Mouse (Mus musculus) hindbrain, embryonic 13.5 days (tissue): ENCODE measurements around the gene Ddx43. TPM values are rescaled to one million over a fixed set of nuclear protein-coding genes. Genes with fewer than 3 reads are reported as not detected.
"Not testable (repeated sequence)": the region's sequence is repeated elsewhere in the genome, so short reads cannot be mapped to it uniquely, and the experiment has no call there.

Source experiments
- ATAC-seq: fragments of 200-750 bp; cut with Nextera tagmentation; 2 replicates; pipeline ENCODE4 v1.8.0; 2017; ENCODE audit warnings: moderate TSS enrichment; ENCODE audit not compliant: low FRiP score
- H3K27ac ChIP-seq: fragments of 300-500 bp; sonication (generic); 2 replicates; pipeline ENCODE4 v1.5.1; 2015; ENCODE audit warnings: inconsistent platforms, mild to moderate bottlenecking, moderate library complexity
- H3K27me3 ChIP-seq: fragments of 300-500 bp; sonication (generic); 2 replicates; pipeline ENCODE4 v1.6.1; 2015; ENCODE audit warnings: mild to moderate bottlenecking, inconsistent platforms
- H3K36me3 ChIP-seq: fragments of 300-500 bp; sonication (generic); 2 replicates; pipeline ENCODE4 v1.6.1; 2015; ENCODE audit warnings: mild to moderate bottlenecking, inconsistent platforms
- H3K4me1 ChIP-seq: fragments of 300-500 bp; sonication (generic); replicated peaks from 2 replicates; pipeline ENCODE4 v1.6.1; 2015; ENCODE audit warnings: inconsistent platforms
- H3K4me2 ChIP-seq: fragments of 300-500 bp; sonication (generic); 2 replicates; pipeline ENCODE4 v1.6.1; 2015; ENCODE audit warnings: inconsistent platforms, mild to moderate bottlenecking, moderate library complexity
- H3K4me3 ChIP-seq: fragments of 300-500 bp; sonication (generic); 2 replicates; pipeline ENCODE4 v1.5.1; 2015; ENCODE audit warnings: mild to moderate bottlenecking, inconsistent platforms
- H3K9ac ChIP-seq: fragments of 300-500 bp; sonication (generic); 2 replicates; pipeline ENCODE4 v1.6.1; 2015; ENCODE audit warnings: mild to moderate bottlenecking, inconsistent platforms
- H3K9me3 ChIP-seq: fragments of 300-500 bp; sonication (generic); 2 replicates; pipeline ENCODE4 v1.6.1; 2016; ENCODE audit warnings: inconsistent platforms
- WGBS: fragments of 180-500 bp; shearing (Covaris S2); methylation state at CpG from one replicate; pipeline ENCODE4 v1.1.7; 2015; 5-methylcytosine and 5-hydroxymethylcytosine counted together
- polyA plus RNA-seq: library from polyadenylated mRNA; unstranded; fragments of >200 nt; fragmentation: Nextera tagmentation; extraction: Ambion mirVana; gene quantifications from 2 replicates; pipeline ENCODE4 v1.2.1, GENCODE M21; 2015

Gene Ddx43
- polyA plus RNA-seq, 1 experiment from 2014 or later = 0.31 TPM

GRCm38 (mm10) chr9:78363374-78363773 lies 32.2 kb upstream of the Ddx43 start:
- WGBS = 79% methylated on average over 6 of the region's 6 CpGs
- ATAC-seq = no peak
- Histone ChIP-seq H3K4me1 (no peaks in the 10 kb centered on the region), H3K36me3 (no peaks in the 10 kb centered on the region), H3K9me3 (no peaks in the 10 kb centered on the region), H3K9ac (no peak overlapping the region), H3K27me3 (no peaks in the 10 kb centered on the region), H3K4me3 (no peak overlapping the region), H3K4me2 (no peak overlapping the region), H3K27ac (no peak overlapping the region)

GRCm38 (mm10) chr9:78364701-78365100 lies 30.9 kb upstream of the Ddx43 start:
- Histone ChIP-seq H3K9me3 (no peaks in the 10 kb centered on the region), H3K4me3 (no peak overlapping the region), H3K4me1 (no peaks in the 10 kb centered on the region), H3K4me2 (no peak overlapping the region), H3K27ac (no peak overlapping the region), H3K36me3 (no peaks in the 10 kb centered on the region), H3K27me3 (no peaks in the 10 kb centered on the region), H3K9ac (no peak overlapping the region)
- no peak for ATAC-seq
- WGBS = 88% methylated on average over 6 of the region's 6 CpGs

GRCm38 (mm10) chr9:78365850-78366544 lies 29.6 kb upstream of the Ddx43 start:
- 80% methylated on average over 13 of the region's 13 CpGs for WGBS
- H3K9me3 ChIP-seq = no peaks in the 10 kb centered on the region
- no peak overlapping the region for H3K27ac ChIP-seq
- no peaks in the 10 kb centered on the region for H3K27me3 ChIP-seq
- H3K4me2 ChIP-seq = no peak overlapping the region
- ATAC-seq = no peak
- H3K9ac ChIP-seq = no peak overlapping the region
- no peak overlapping the region for H3K4me3 ChIP-seq
- no peaks in the 10 kb centered on the region for H3K36me3 ChIP-seq
- no peaks in the 10 kb centered on the region for H3K4me1 ChIP-seq

- ATAC-seq, H3K27ac ChIP-seq, H3K4me1 ChIP-seq, H3K4me3 ChIP-seq, H3K9me3 ChIP-seq, H3K36me3 ChIP-seq, H3K9ac ChIP-seq, H3K4me2 ChIP-seq, H3K27me3 ChIP-seq: not testable (repeated sequence)
- WGBS = 92% methylated on average over 16 of the region's 16 CpGs
These were observed 27.6 kb upstream of the Ddx43 start, which contains the start of gene Dppa5a for GRCm38 (mm10) chr9:78367959-78368358. Gene Dppa5a (minus strand): TSS chr9:78368177.

GRCm38 (mm10) chr9:78368671-78369293 lies 26.8 kb upstream of the Ddx43 start:
- no peak overlapping the region for H3K9ac ChIP-seq
- no peak for ATAC-seq
- H3K27me3 ChIP-seq = no peaks in the 10 kb centered on the region
- WGBS = 81% methylated on average over 3 of the region's 3 CpGs
- no peak overlapping the region for H3K4me3 ChIP-seq
- H3K27ac ChIP-seq = no peak overlapping the region
- no peak overlapping the region for H3K4me2 ChIP-seq
- H3K4me1 ChIP-seq = no peaks in the 10 kb centered on the region
- no peaks in the 10 kb centered on the region for H3K9me3 ChIP-seq
- H3K36me3 ChIP-seq = no peaks in the 10 kb centered on the region

GRCm38 (mm10) chr9:78369349-78369748 lies 26.2 kb upstream of the Ddx43 start:
- no peaks in the 10 kb centered on the region for H3K9me3 ChIP-seq
- H3K4me2 ChIP-seq = no peak overlapping the region
- H3K27ac ChIP-seq = no peak overlapping the region
- H3K36me3 ChIP-seq = no peaks in the 10 kb centered on the region
- no peaks in the 10 kb centered on the region for H3K4me1 ChIP-seq
- 87% methylated on average over 2 of the region's 2 CpGs for WGBS
- no peaks in the 10 kb centered on the region for H3K27me3 ChIP-seq
- no peak for ATAC-seq
- no peak overlapping the region for H3K9ac ChIP-seq
- H3K4me3 ChIP-seq = no peak overlapping the region

GRCm38 (mm10) chr9:78369786-78370185 lies 25.8 kb upstream of the Ddx43 start:
- no peak for ATAC-seq

GRCm38 (mm10) chr9:78371441-78371840 lies 24.1 kb upstream of the Ddx43 start:
- Histone ChIP-seq H3K9ac (no peak overlapping the region), H3K4me2 (no peak overlapping the region), H3K27me3 (no peaks in the 10 kb centered on the region), H3K4me1 (no peaks in the 10 kb centered on the region), H3K4me3 (no peak overlapping the region), H3K9me3 (no peaks in the 10 kb centered on the region), H3K36me3 (no peaks in the 10 kb centered on the region), H3K27ac (no peak overlapping the region)
- ATAC-seq = no peak
- WGBS = 96% methylated on average over 3 of the region's 3 CpGs

More at GRCm38 (mm10) chr9:78369786-78370185, 25.8 kb upstream of the Ddx43 start:
- no peaks in the 10 kb centered on the region for H3K4me1 ChIP-seq
- no peak overlapping the region for H3K4me2 ChIP-seq
- H3K36me3 ChIP-seq = no peaks in the 10 kb centered on the region
- H3K4me3 ChIP-seq = no peak overlapping the region
- H3K27me3 ChIP-seq = no peaks in the 10 kb centered on the region
- H3K9me3 ChIP-seq = no peaks in the 10 kb centered on the region
- 92% methylated on average over 7 of the region's 7 CpGs for WGBS
- H3K27ac ChIP-seq = no peak overlapping the region
- no peak overlapping the region for H3K9ac ChIP-seq

- no peak for ATAC-seq
- WGBS = 89% methylated on average over 10 of the region's 10 CpGs
- H3K36me3 ChIP-seq = no peaks in the 10 kb centered on the region
These were observed 22.6 kb upstream of the Ddx43 start for GRCm38 (mm10) chr9:78372827-78373504.

GRCm38 (mm10) chr9:78374397-78374796 lies 21.2 kb upstream of the Ddx43 start:
- peaks cover 14% of the 10 kb centered on the region for H3K4me1 ChIP-seq
- H3K9ac ChIP-seq = no peak overlapping the region
- peaks cover under 1% of the 10 kb centered on the region; the same call in 1 of the 2 replicates for H3K27me3 ChIP-seq
- no peaks in the 10 kb centered on the region for H3K9me3 ChIP-seq
- no peak overlapping the region for H3K4me3 ChIP-seq
- WGBS = 65% methylated on average over 5 of the region's 5 CpGs
- no peaks in the 10 kb centered on the region for H3K36me3 ChIP-seq
- no peak overlapping the region for H3K4me2 ChIP-seq
- ATAC-seq = no peak
- no peak overlapping the region for H3K27ac ChIP-seq

More at GRCm38 (mm10) chr9:78372827-78373504, 22.6 kb upstream of the Ddx43 start:
- no peak overlapping the region for H3K9ac ChIP-seq
- no peak overlapping the region for H3K27ac ChIP-seq
- no peaks in the 10 kb centered on the region for H3K9me3 ChIP-seq
- no peaks in the 10 kb centered on the region for H3K27me3 ChIP-seq
- peaks cover 7% of the 10 kb centered on the region for H3K4me1 ChIP-seq
- no peak overlapping the region for H3K4me3 ChIP-seq
- H3K4me2 ChIP-seq = no peak overlapping the region

- no peak overlapping the region for H3K4me2 ChIP-seq
- H3K36me3 ChIP-seq = no peaks in the 10 kb centered on the region
- H3K4me1 ChIP-seq = peaks cover 14% of the 10 kb centered on the region
- no peak overlapping the region for H3K27ac ChIP-seq
- 89% methylated on average over 1 of the region's 1 CpGs for WGBS
- H3K9ac ChIP-seq = no peak overlapping the region
- H3K4me3 ChIP-seq = no peak overlapping the region
- H3K9me3 ChIP-seq = no peaks in the 10 kb centered on the region
- H3K27me3 ChIP-seq = peaks cover 3% of the 10 kb centered on the region; the same call in 1 of the 2 replicates
- no peak for ATAC-seq
These were observed 20.6 kb upstream of the Ddx43 start for GRCm38 (mm10) chr9:78374885-78375389.

- H3K36me3 ChIP-seq = no peaks in the 10 kb centered on the region
- WGBS = 84% methylated on average over 4 of the region's 4 CpGs
- H3K27ac ChIP-seq = no peak overlapping the region
- H3K9me3 ChIP-seq = no peaks in the 10 kb centered on the region
- no peak overlapping the region for H3K4me2 ChIP-seq
- H3K4me1 ChIP-seq = peaks cover 14% of the 10 kb centered on the region
- no peak overlapping the region for H3K4me3 ChIP-seq
- peaks cover 3% of the 10 kb centered on the region; the same call in 1 of the 2 replicates for H3K27me3 ChIP-seq
- no peak for ATAC-seq
- no peak overlapping the region for H3K9ac ChIP-seq
These were observed 20.1 kb upstream of the Ddx43 start for GRCm38 (mm10) chr9:78375486-78375885.
